Mouse (Mus musculus): ENCODE data around the gene 4921536K21Rik.

Gene 4921536K21Rik

DNA sequence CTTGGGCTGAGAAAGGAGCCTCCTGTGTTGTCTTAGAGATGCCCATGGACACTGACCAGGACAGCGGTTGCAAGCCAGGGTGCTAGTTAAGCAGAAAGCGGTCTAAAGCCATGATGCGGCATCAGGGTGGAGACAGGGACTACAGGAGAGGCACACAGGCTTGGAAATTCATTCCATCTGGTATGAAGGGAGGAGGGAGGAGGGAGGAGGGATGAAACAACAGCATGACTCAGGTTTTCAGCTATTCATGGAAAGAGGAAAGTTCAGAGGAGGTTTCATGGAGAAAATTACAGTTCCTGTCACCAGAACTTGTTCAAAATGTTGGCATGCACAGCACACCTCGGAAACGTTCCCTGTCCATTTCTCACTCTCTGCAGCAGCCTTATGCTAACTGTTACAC, 39.1 kb downstream of the 4921536K21Rik start:
- ATAC-seq (ENCODE audit: low TSS enrichment) = peak; percentile 72

GRCm38 (mm10) chr11:3854156-3854555, 40.7 kb downstream of the 4921536K21Rik start:
- no peak for ATAC-seq (ENCODE audit: low TSS enrichment)

DNA sequence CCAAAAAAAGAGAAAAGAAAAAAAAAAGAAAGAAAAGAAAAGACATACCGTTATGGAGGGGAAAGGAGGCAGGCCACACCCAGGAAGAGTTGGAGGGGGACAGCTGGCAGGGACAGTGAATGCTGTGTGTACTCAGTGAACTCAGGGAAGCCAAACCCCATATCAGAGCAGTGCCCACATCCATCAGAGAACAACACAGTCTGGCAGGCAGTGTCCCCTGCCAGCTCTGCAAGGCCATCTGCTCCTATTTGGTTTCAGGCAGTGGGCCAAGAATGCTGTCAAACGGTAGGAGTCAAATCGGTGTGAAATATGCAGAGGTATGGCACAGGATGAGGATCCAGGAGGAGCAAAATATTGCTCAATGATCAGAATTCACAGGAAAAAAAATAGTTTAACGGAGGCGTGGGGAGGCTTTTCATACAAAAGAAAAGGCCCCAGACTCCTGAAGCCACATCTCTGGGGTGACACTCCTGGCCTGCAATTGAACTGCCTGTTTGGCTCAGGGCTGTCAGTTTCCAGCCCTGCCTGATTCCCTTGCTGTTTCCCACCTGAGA, 41.3 kb downstream of the 4921536K21Rik start:
- ATAC-seq (ENCODE audit: low TSS enrichment) = peak; percentile 69

GRCm38 (mm10) chr11:3853031-3853430, 41.9 kb downstream of the 4921536K21Rik start:
- no peak for ATAC-seq (ENCODE audit: low TSS enrichment)

DNA sequence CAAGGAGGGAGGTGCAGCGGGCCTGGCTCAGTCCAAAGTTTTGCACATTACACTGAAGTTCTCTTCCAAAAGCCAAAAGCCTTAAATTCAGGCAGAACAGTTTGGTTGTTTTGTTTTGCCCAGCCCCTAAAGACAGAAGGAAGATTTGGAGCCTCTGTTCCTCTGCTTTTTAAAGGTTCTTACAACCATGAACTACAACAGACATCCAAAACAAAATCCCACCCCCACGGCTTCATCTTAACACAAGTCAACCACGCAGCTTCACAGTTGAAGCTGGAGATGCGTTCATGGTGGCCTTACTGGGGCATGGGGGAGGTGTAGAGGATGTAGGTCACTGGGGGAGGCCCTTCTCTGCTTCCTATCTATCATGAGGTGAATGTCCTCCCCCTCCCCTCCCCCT, 43.0 kb downstream of the 4921536K21Rik start:
- ATAC-seq (ENCODE audit: low TSS enrichment) = no peak

DNA sequence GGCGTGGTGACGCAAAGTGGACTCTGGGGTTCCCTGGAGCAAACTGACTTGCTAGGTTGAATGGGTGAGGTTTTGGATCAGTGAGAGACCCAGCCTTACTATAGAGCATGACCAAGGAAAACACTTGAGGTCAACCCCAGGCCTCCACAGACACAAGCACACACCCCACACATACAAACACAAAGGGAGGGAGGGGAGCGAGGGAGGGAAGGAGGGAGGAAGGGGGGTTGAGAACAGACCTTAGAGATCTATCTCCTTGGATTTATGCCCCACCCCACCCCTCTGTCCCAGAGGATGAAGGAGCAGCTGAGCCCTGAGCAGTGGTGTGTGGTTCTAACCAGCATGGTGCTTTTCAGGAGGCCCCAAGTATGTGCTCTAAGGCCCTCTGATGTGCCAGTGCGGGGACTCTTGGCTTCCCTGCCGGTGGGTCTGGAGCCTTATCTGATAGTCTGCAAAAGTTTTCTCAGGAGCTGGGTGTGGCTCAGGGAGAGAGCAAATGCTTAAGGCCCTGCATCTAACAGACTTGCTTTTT, 44.1 kb downstream of the 4921536K21Rik start:
- ATAC-seq (ENCODE audit: low TSS enrichment) = no peak

GRCm38 (mm10) chr11:3850315-3850614, 44.6 kb downstream of the 4921536K21Rik start:
- peak; percentile 64 for ATAC-seq (ENCODE audit: low TSS enrichment)

DNA sequence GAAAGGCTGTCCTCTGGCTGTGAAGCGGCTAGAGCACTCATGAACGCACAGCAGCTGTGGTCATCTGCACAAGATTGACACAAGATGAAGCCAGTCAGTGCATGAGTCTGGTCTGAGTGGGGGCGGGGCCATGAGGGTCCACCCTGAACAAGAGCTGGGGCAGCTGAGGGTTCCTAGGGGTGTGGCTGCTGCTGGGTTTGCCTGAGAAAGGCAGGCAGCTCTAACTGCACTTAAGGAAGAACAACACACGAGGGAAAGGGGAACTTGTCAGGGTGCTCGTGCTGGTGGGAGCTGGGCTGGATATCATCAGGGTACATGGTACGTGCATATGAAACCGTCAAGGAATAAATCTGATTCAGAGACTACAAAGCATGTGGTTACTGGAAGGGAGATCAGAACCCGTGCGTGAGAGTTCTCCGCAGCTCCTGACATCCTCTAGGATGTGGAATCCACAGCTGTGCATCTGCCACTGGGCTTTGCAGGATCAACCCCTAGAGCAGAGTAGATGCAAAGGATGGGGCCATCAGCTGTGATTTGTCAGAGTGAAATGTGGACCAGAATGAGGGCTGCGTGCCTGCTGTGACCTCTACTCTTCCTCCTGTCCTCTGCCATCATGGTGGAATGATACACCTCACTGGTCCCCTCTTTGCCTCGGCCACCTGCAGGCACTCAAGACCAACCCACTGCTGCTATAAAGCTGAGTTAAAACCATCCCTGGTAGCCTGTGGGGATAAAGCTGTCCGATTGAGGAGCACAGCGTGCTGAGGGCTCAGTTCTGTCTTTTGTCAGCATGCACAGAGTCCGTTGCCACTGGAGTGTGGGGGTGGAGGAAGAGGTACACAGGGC, 45.2 kb downstream of the 4921536K21Rik start:
- peak; percentile 15 for ATAC-seq (ENCODE audit: low TSS enrichment)

DNA sequence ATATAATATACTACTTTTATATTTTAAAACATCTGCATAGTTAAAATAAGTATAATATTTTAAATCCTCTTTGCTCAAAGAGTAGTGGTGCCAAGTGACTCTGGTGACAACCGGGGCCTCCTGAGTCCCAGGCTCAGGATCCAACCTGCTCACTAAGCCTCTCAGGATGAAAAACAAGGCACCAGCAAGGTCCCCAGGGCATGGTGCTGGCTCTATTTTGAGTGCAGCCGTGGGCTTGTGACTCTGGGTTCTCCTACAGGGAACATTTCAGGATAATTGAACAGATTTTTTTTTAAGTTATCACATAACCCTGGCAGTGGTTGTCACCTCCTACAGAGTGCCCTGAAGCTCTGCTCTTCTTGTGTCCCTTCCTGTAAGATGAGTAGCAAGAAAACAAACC, 48.5 kb downstream of the 4921536K21Rik start:
- no peak for ATAC-seq (ENCODE audit: low TSS enrichment)

- no peak for ATAC-seq (ENCODE audit: low TSS enrichment)
These were observed 50.8 kb downstream of the 4921536K21Rik start for GRCm38 (mm10) chr11:3843943-3844734.
